Mouse (Mus musculus): Measurements from ENCODE around the gene 5330417H12Rik. TPM values are rescaled to one million over a fixed set of nuclear protein-coding genes. Genes with fewer than 3 reads are reported as not detected.

The 5330417H12Rik gene
- total RNA-seq, 2 experiments from 2014 or later = not detected

Other genes starting within 250 kb of the 5330417H12Rik start
- 1 to 10 TPM; 8.0 to 9.5 TPM for gene Olfml1, start 57.7 kb downstream of the 5330417H12Rik start, total RNA-seq (2021)
- 10 to 100 TPM; 13.0 to 17.5 TPM for gene Ppfibp2, start 30.0 kb downstream of the 5330417H12Rik start, total RNA-seq (2021)
- not detected for gene Cyb5r2, start 132.9 kb upstream of the 5330417H12Rik start, total RNA-seq (2021)
- not detected for gene Ovch2, start 176.0 kb upstream of the 5330417H12Rik start, total RNA-seq (2021)
- not detected for gene Olfr467, start 187.1 kb upstream of the 5330417H12Rik start, total RNA-seq (2021)
- not detected for gene Olfr469, start 200.4 kb upstream of the 5330417H12Rik start, total RNA-seq (2021)
- gene Olfr470, start 222.3 kb upstream of the 5330417H12Rik start, total RNA-seq (2021) = not detected